Mouse (Mus musculus): ENCODE data around the gene Kcnq5. TPM values are rescaled to one million over a fixed set of nuclear protein-coding genes. Genes with fewer than 3 reads are reported as not detected.
"Not testable (repeated sequence)": the region's sequence is repeated elsewhere in the genome, so short reads cannot be mapped to it uniquely, and the experiment has no call there.

Kcnq5 gene
- polyA plus RNA-seq, 1 experiment, result 0.87 TPM

DNA sequence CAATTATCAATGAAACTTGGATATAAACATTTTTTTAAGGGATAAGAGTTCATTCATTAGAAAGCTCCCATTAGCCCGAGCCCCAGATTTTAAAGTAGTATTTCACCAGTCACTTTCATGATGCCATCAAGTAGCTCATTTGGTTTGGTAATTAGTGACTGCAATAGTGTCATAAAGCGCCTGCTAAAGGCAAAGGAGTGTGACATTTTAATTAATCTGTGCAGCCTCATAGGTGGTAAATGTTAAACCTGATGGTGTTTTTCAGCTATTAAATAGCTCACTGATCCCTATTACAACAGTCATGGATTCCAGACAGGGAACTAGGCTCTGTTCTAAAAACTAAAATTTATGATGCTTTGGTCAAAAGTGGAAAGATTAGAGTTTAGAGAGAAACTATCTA lies 554.5 kb downstream of the Kcnq5 start:
- no peak overlapping the region for H3K4me3 ChIP-seq (ENCODE audit: low read depth, low read length)
- no peaks in the 10 kb centered on the region for H3K4me1 ChIP-seq (ENCODE audit: control insufficient read depth, insufficient read depth, low read length)
- TF ChIP-seq EP300 (IDR thresholded peaks at IDR 0.05; ENCODE audit: insufficient read depth, low read depth, low read length) (no peak), CTCF (IDR thresholded peaks at IDR 0.05; ENCODE audit: low read depth, low read length) (no peak), POLR2A (IDR thresholded peaks at IDR 0.05; ENCODE audit: insufficient read depth, low read length) (no peak)
- no peak overlapping the region for H3K27ac ChIP-seq (ENCODE audit: insufficient read depth, low read length)
- H3K27me3 ChIP-seq (ENCODE audit: control insufficient read depth, insufficient read depth, low read length, poor library complexity, severe bottlenecking), result no peaks in the 10 kb centered on the region
- H3K9ac ChIP-seq (ENCODE audit: low read depth, poor library complexity, severe bottlenecking), result no peak overlapping the region
- no peaks in the 10 kb centered on the region for H3K36me3 ChIP-seq (ENCODE audit: control insufficient read depth, insufficient read depth, low read length, poor library complexity, severe bottlenecking)
- H3K9me3 ChIP-seq (replicated peaks; ENCODE audit: control insufficient read depth, insufficient read depth, low read length, poor library complexity, severe bottlenecking), result no peaks in the 10 kb centered on the region

DNA sequence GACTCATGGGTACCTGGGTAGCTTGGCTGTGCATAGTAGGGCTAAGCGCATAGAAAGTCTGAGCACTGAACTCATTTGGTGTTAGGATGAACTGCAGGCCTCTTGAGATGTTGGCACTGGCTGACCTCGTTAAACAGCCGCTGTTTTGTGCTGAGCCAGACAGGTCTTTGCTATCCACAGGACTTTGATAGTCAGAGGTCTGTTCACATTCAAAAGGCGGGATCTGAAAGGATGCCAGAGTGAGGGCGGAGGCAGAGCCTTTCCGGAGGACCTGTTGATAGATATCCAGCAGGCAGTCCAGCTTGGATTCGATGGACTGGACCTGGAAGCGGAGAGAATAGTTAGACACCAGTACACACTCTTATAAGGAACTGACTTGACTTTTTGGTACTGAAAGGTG lies 558.9 kb downstream of the Kcnq5 start:
- H3K4me1 ChIP-seq (ENCODE audit: control insufficient read depth, insufficient read depth, low read length), result no peaks in the 10 kb centered on the region
- no peaks in the 10 kb centered on the region for H3K27me3 ChIP-seq (ENCODE audit: control insufficient read depth, insufficient read depth, low read length, poor library complexity, severe bottlenecking)
- no peak overlapping the region for H3K27ac ChIP-seq (ENCODE audit: insufficient read depth, low read length)
- no peak overlapping the region for H3K4me3 ChIP-seq (ENCODE audit: low read depth, low read length)
- no peak overlapping the region for H3K9ac ChIP-seq (ENCODE audit: low read depth, poor library complexity, severe bottlenecking)
- no peak for TF ChIP-seq POLR2A (IDR thresholded peaks at IDR 0.05; ENCODE audit: insufficient read depth, low read length)
- no peak for TF ChIP-seq EP300 (IDR thresholded peaks at IDR 0.05; ENCODE audit: insufficient read depth, low read depth, low read length)
- no peak for TF ChIP-seq CTCF (IDR thresholded peaks at IDR 0.05; ENCODE audit: low read depth, low read length)
- H3K36me3 ChIP-seq (ENCODE audit: control insufficient read depth, insufficient read depth, low read length, poor library complexity, severe bottlenecking), result no peaks in the 10 kb centered on the region
- no peaks in the 10 kb centered on the region for H3K9me3 ChIP-seq (replicated peaks; ENCODE audit: control insufficient read depth, insufficient read depth, low read length, poor library complexity, severe bottlenecking)

- H3K27me3 ChIP-seq (ENCODE audit: control insufficient read depth, insufficient read depth, low read length, poor library complexity, severe bottlenecking), result no peaks in the 10 kb centered on the region; the same call in 1 of the 2 replicates
- no peak for TF ChIP-seq POLR2A (IDR thresholded peaks at IDR 0.05; ENCODE audit: insufficient read depth, low read length)
- no peak for TF ChIP-seq EP300 (IDR thresholded peaks at IDR 0.05; ENCODE audit: insufficient read depth, low read depth, low read length)
- TF ChIP-seq CTCF (IDR thresholded peaks at IDR 0.05; ENCODE audit: low read depth, low read length), result no peak
- no peak overlapping the region for H3K9ac ChIP-seq (ENCODE audit: low read depth, poor library complexity, severe bottlenecking)
- H3K9me3 ChIP-seq (replicated peaks; ENCODE audit: control insufficient read depth, insufficient read depth, low read length, poor library complexity, severe bottlenecking), result no peaks in the 10 kb centered on the region; the same call in 1 of the 2 replicates
- H3K27ac ChIP-seq (ENCODE audit: insufficient read depth, low read length), result no peak overlapping the region
- no peaks in the 10 kb centered on the region for H3K4me1 ChIP-seq (ENCODE audit: control insufficient read depth, insufficient read depth, low read length)
- H3K4me3 ChIP-seq (ENCODE audit: low read depth, low read length), result no peak overlapping the region
- H3K36me3 ChIP-seq (ENCODE audit: control insufficient read depth, insufficient read depth, low read length, poor library complexity, severe bottlenecking), result no peaks in the 10 kb centered on the region
Measured at GRCm38 (mm10) chr1:21391138-21391671, 570.5 kb downstream of the Kcnq5 start.

GRCm38 (mm10) chr1:21383256-21383655 lies 578.5 kb downstream of the Kcnq5 start, which contains the start of gene Khdc1b:
Gene Khdc1b (plus strand): TSS chr1:21383556.
- Histone ChIP-seq H3K4me3 (ENCODE audit: low read depth, low read length) (no peak within 1 kb of the TSS), H3K9me3 (replicated peaks; ENCODE audit: control insufficient read depth, insufficient read depth, low read length, poor library complexity, severe bottlenecking) (0 out of 2 replicates have a peak, but pooled peaks cover 4% of the 10 kb centered on the region), H3K9ac (ENCODE audit: low read depth, poor library complexity, severe bottlenecking) (no peak within 1 kb of the TSS), H3K4me1 (ENCODE audit: control insufficient read depth, insufficient read depth, low read length) (no peaks in the 10 kb centered on the region), H3K27me3 (ENCODE audit: control insufficient read depth, insufficient read depth, low read length, poor library complexity, severe bottlenecking) (no peaks in the 10 kb centered on the region), H3K27ac (ENCODE audit: insufficient read depth, low read length) (no peak within 1 kb of the TSS), H3K36me3 (ENCODE audit: control insufficient read depth, insufficient read depth, low read length, poor library complexity, severe bottlenecking) (no peaks in the 10 kb centered on the region)
- TF ChIP-seq EP300 (IDR thresholded peaks at IDR 0.05; ENCODE audit: insufficient read depth, low read depth, low read length), result no peak
- no peak for TF ChIP-seq CTCF (IDR thresholded peaks at IDR 0.05; ENCODE audit: low read depth, low read length)
- TF ChIP-seq POLR2A (IDR thresholded peaks at IDR 0.05; ENCODE audit: insufficient read depth, low read length), result no peak

- H3K4me3 ChIP-seq (ENCODE audit: low read depth, low read length); H3K9ac ChIP-seq (ENCODE audit: low read depth, poor library complexity, severe bottlenecking); H3K27me3 ChIP-seq (ENCODE audit: control insufficient read depth, insufficient read depth, low read length, poor library complexity, severe bottlenecking); H3K9me3 ChIP-seq (replicated peaks; ENCODE audit: control insufficient read depth, insufficient read depth, low read length, poor library complexity, severe bottlenecking); H3K27ac ChIP-seq (ENCODE audit: insufficient read depth, low read length); H3K36me3 ChIP-seq (ENCODE audit: control insufficient read depth, insufficient read depth, low read length, poor library complexity, severe bottlenecking); H3K4me1 ChIP-seq (ENCODE audit: control insufficient read depth, insufficient read depth, low read length): not testable (repeated sequence)
Measured at GRCm38 (mm10) chr1:21368031-21368430, 593.7 kb downstream of the Kcnq5 start, which contains the start of gene Khdc1c. Gene Khdc1c (plus strand): TSS chr1:21368331.

GRCm38 (mm10) chr1:21349341-21349740 lies 612.4 kb downstream of the Kcnq5 start, which contains the start of gene Khdc1a:
Gene Khdc1a (plus strand): TSS chr1:21349641.
- Histone ChIP-seq H3K36me3 (ENCODE audit: control insufficient read depth, insufficient read depth, low read length, poor library complexity, severe bottlenecking) (no peaks in the 10 kb centered on the region), H3K27ac (ENCODE audit: insufficient read depth, low read length) (no peak within 1 kb of the TSS), H3K4me3 (ENCODE audit: low read depth, low read length) (no peak within 1 kb of the TSS), H3K27me3 (ENCODE audit: control insufficient read depth, insufficient read depth, low read length, poor library complexity, severe bottlenecking) (no peaks in the 10 kb centered on the region), H3K9ac (ENCODE audit: low read depth, poor library complexity, severe bottlenecking) (no peak within 1 kb of the TSS), H3K9me3 (replicated peaks; ENCODE audit: control insufficient read depth, insufficient read depth, low read length, poor library complexity, severe bottlenecking) (peaks cover 2% of the 10 kb centered on the region; the same call in 1 of the 2 replicates), H3K4me1 (ENCODE audit: control insufficient read depth, insufficient read depth, low read length) (no peaks in the 10 kb centered on the region)
- TF ChIP-seq EP300 (IDR thresholded peaks at IDR 0.05; ENCODE audit: insufficient read depth, low read depth, low read length) (no peak), CTCF (IDR thresholded peaks at IDR 0.05; ENCODE audit: low read depth, low read length) (no peak)

All from ES-Bruce4 (cell line).